Mouse (Mus musculus) R1 (cell line): ENCODE data around the gene Pxk.

Source experiments
- DNase-seq: peaks from one replicate; pipeline ENCODE4 v3.0.0-alpha.2; 2018; ENCODE audit warnings: low read depth, low spot score

The Pxk gene

DNA sequence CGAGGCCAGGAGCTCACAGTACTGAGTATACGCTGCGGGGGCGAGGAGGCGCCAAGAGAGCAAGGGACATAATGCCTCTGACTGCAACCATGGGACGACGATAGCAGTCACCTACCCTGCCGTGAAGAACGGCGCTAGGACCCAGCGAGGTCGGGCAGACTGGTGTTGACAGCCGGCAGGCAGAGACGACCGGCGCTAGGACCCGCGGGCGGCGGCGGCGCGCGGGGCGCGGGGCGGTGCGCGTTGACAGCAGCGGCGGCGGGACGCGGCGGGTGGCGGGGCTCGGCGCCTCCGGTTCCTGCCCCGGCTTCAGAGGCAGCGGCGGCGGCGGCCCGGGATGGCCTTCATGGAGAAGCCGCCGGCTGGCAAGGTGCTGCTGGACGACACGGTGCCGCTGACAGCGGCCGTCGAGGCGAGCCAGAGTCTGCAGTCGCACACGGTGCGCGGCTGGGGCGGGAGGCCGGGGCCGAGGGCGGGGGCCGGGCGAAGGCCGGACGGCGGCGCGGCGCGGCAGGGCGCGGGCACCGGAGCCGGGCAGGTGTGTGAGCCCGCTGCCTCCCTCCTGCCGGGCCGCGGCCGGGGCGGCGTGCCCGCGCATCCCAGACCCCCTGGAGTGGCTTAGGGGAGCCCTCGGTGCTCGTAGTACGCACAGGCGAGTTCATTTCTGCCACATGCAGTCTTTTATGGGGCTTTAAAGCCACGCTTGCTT is at the start of gene Pxk:
Gene Pxk, plus strand, starts transcription at position 234 of the 709 bp plus-strand sequence.
- peak; percentile 81 for DNase-seq

- peak; percentile 76 for DNase-seq
Observed at GRCm38 (mm10) chr14:8049334-8049733, 48.7 kb upstream of the Pxk start.

- peak; percentile 60 for DNase-seq
Observed at GRCm38 (mm10) chr14:8051869-8052268, 46.1 kb upstream of the Pxk start.

- DNase-seq, result peak; percentile 51
Observed at GRCm38 (mm10) chr14:8052661-8053060, 45.4 kb upstream of the Pxk start.

GRCm38 (mm10) chr14:8054310-8055102 is 43.5 kb upstream of the Pxk start:
- peak; percentile 100 for DNase-seq

DNA sequence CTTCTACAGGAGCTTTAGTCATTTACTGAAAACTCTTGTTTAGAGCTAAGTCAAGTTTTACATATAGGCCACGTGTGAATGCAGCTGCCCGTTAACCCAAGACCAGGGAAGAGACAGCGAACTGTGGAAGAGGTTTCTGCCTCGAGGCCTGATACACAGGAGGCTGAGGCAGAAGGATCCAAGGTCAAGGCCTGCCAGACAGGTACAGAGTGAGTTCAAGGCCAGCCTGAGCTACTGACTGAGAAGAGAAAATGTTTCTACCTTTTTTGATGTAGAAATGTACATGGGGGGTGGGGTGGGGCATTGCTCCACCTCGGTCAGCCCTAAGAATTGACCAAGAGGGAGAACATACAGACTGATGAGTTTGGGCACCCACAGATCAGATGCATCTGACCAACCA is 41.9 kb upstream of the Pxk start:
- DNase-seq, result peak; percentile 55

DNA sequence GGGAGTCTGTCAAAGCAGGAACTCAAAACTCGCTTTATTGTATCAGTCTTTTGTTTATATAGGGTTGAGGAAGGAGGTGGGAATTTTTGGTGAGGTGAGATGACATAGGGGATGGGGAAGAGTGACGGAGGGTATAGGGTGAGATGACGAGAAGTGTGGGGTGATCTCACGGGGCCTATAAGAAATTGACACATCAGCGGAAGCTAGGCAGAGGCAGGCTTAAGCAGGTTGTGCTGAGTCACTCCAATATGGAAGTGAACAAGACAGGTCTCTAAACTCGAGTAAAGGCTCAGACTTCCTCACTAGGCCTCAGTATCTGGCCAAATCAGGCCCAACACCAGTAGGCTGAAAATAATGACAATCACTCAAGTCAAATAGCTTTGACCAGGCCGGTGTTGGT is 38.1 kb upstream of the Pxk start:
- peak; percentile 75 for DNase-seq

GRCm38 (mm10) chr14:8062076-8062475 is 35.9 kb upstream of the Pxk start:
- DNase-seq, result peak; percentile 86

DNA sequence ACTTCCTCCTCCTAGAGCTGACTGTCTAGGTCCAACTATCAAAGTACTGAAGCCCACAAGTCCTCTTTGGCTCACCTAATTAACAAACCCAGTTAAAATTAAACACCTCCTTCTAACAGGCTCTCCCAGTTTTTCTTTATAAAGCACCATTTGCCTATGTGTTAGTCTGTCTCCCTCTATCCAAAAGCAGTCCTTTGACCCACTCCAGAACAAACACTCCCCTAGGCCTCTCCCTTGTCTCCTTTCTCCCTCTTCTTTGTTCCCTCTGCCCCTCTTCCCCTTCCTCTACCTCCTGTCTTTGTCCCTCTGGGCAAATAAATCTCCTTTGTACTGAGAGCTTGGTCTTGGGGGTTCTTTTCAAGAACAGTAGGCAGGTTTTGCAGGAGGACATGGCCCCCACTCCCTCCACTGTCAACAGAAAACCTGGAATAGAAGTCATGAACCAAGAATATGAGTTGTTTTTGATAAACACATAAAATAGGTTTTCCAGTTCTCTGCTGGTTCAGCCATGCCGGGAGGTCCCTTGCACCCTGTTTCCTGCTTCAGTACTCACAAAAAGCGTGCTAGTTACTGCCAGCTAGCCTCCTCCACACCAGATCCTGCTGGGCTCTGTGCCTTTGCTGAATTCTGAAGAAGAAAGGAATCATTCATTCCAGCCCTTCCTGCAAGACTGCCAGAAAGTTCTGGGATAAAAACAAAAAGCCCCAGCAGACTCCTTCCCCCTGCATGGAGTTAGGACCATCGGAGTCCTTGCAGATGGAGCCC is 35.3 kb upstream of the Pxk start:
- no peak for DNase-seq

GRCm38 (mm10) chr14:8063835-8064785 is 33.9 kb upstream of the Pxk start:
- DNase-seq, result no peak

DNA sequence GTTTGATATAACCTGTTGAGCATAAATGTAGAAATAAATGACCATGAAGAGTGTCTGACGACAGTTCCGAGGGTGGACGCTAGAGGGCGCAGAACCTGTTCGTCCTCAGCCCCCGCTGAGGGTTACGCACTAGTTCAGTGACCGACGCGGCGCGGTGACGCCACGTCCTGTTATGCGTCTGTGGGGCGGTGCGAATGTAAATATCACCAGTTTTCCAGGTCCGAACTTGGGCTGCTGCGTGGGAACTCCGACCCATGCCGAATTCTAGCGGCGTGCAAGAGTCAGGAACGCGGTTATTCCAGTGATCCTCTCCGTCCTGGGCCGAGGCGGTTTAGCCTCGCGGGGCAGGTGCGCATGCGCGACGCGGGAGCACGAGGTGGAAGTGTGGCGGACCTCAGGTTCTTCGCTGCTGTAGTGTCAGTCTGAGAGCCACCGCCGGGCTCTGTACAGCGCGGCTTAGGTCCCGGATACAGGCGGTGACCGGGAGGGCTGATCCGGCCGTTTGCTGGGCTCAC is 17.8 kb upstream of the Pxk start, which contains the start of gene Rpp14:
Gene Rpp14, plus strand, starts transcription at position 203 of the 515 bp plus-strand sequence.
- DNase-seq, result peak; percentile 98

DNA sequence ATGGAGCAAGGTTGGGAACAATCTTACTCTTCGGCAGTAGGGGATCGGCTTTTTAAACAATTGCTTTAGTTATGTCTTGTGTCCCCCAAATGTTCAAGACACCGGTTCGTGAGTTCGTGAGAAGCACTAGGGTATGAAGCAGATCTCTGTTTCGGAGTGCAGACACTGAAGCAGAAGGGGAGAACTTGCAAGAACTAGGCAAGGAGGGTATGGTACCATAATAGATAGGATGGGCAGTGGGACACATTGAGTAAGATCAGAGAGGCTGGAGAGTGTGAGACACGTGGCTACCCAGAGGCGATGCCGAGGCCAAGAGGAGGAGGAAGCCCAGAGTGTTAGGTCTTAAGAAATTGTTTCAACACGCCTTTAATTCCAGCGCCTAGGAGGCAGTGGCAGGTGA is 17.3 kb upstream of the Pxk start:
- DNase-seq, result peak; percentile 64

DNA sequence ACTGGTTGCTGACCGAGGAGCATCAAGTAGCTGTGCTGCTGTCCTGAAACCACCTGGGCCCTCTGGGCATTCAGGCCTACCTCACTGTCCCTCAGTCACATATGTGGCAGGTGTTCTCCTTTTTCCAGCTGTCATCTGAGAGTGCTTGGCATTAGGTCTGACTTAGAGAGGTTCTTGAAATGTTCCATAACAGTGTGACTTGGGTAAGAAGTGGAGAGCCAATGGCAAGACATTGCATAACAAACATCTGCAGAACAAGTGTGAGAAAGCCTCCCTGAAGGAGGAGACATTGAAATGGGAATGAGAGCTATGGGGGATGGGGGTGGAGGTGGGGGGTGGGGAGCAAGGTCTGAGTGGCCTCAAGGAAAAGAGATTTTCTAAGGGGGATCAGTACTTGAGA is 15.1 kb upstream of the Pxk start:
- peak; percentile 27 for DNase-seq

- DNase-seq, result no peak
Observed at GRCm38 (mm10) chr14:8089016-8089415, 9.0 kb upstream of the Pxk start.

GRCm38 (mm10) chr14:8092573-8092972 is 5.4 kb upstream of the Pxk start:
- peak; percentile 55 for DNase-seq

GRCm38 (mm10) chr14:8093427-8093826 is 4.6 kb upstream of the Pxk start:
- no peak for DNase-seq

DNA sequence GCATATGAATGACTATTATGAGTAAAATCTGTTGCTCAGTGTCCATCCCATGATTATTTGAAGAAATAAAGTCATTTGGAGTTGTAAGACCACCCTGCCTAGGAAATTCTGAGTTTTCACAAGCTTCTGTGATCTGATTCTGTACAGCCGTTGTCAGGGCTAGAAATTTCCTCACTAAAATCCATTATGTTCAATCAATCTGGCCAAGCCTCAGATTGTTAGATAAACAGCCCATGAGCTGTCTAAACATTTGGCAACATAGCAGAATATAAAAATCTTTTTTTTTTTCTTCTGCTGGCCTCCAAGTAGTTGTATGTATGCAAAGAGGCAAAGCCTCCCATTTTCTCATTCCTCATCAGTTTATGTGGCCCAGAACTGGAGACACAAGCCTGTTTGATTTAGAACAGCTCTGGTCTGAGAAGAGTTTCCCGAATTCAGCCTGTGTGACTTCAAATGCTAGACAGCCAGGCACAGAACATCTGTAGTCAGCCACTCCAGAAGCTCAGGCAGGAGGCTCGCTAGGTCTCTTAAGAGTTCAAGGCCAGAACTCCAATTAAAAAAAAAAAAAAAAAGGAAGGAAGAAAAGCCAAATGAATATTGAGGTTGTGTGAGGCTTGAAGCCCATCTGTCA is 3.0 kb upstream of the Pxk start:
- DNase-seq, result no peak

- no peak for DNase-seq
Observed at GRCm38 (mm10) chr14:8095562-8095950, 2.5 kb upstream of the Pxk start.

DNA sequence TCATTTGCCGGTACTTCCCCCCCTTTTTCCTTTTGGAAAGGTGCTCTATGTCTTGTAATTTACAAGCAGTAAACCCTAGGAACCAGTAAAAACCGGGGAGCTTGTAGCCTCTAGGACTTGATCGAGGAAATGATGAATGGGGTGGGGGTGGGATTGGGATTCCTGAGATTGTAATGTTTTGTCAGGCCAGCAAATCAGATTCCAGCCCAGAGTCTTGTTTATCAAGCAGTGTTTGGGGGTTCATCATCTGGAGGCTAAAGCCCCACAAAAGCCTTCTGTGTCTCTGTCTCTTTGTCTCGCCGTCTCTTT is 630 bp downstream of the Pxk start:
- DNase-seq, result peak; percentile 65

- DNase-seq, result no peak
Observed at GRCm38 (mm10) chr14:8099561-8100021, 1.6 kb downstream of the Pxk start.
